Mouse (Mus musculus) heart, adult 2 months (tissue): ENCODE measurements at regions not wholly inside any gene's neighbourhood (a gene's known extent, or its start where the extent isn't known, plus 50 kb on each side); places are given as distances from the start of the nearest gene placed in this dataset.
"Not testable (repeated sequence)": the region's sequence is repeated elsewhere in the genome, so short reads cannot be mapped to it uniquely, and the experiment has no call there.

ENCODE experiments used
- CTCF ChIP-seq: fragments of 200-600 bp; IDR thresholded peaks from 2 replicates; pipeline ENCODE4 v1.8.1; 2022; ENCODE audit warnings: antibody characterized with exemption, mild to moderate bottlenecking, moderate library complexity
- POLR2A ChIP-seq: fragments of 200-500 bp; IDR thresholded peaks from 2 replicates; pipeline ENCODE4 v1.6.1; 2011; ENCODE audit warnings: mild to moderate bottlenecking, low read depth, low read length, control low read depth; ENCODE audit not compliant: insufficient read depth

DNA sequence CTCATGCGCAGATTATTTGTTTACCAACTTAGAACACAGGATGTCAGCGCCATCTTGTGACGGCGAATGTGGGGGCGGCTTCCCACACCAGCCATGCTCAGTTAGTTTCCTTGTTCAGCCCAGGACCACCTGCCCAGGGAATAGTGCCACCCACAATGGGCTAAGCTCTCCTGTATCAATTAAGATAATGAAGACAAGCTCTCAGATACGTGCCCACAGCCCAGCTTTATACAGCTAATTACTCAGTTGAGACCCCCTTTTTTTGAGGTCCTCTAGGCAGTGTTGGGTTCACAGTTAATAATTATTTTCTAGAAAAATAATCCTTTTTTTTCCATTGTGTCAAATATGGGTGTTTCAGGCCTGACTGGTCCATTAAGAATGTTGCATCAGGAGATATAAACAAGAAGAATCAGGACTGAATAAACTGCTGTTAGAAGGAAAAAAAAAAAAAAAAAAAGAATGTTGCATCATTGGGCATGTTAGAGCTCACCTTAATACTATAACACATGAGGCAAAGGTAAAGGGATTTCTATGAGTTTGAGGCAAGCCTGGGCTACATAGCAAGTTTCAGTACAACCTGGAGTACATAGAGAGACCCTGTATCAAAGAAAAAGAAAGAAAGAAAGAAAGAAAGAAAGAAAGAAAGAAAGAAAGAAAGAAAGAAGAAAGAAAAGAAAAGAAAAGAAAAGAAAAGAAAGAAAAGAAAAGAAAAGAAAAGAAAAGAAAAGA lies 207.5 kb downstream of the Samd9l start:
- TF ChIP-seq POLR2A, CTCF: not testable (repeated sequence)
